Mouse (Mus musculus) macrophage (primary cell): ENCODE data around the gene Scamp1. TPM values are rescaled to one million over a fixed set of nuclear protein-coding genes. Genes with fewer than 3 reads are reported as not detected.

ENCODE experiments used
- H3K27ac ChIP-seq: fragments of 350-480 bp; formaldehyde crosslinking; 2 replicates; pipeline ENCODE4 v1.9.0; 2021
- H3K36me3 ChIP-seq: fragments of 350-480 bp; formaldehyde crosslinking; 2 replicates; pipeline ENCODE4 v1.9.0; 2021; ENCODE audit errors: inconsistent target
- H3K4me3 ChIP-seq: fragments of 350-480 bp; formaldehyde crosslinking; 2 replicates; pipeline ENCODE4 v1.9.0; 2021; ENCODE audit errors: inconsistent target
- H3K79me2 ChIP-seq: fragments of 350-480 bp; formaldehyde crosslinking; 2 replicates; pipeline ENCODE4 v1.9.0; 2021; ENCODE audit errors: inconsistent target
- WGBS: methylation state at CpG from one replicate; pipeline ENCODE4 v1.1.7; 2026; ENCODE audit warnings: inconsistent platforms; ENCODE audit not compliant: missing documents; 5-methylcytosine and 5-hydroxymethylcytosine counted together
- polyA plus RNA-seq: library from polyadenylated mRNA; stranded (reverse); fragments of 250-400 nt; gene quantifications from 3 replicates; pipeline ENCODE4 v1.2.4, GENCODE M21; 2018; ENCODE audit warnings: inconsistent platforms

Scamp1 gene
- polyA plus RNA-seq, 1 experiment from 2014 or later, result 21.9 TPM

DNA sequence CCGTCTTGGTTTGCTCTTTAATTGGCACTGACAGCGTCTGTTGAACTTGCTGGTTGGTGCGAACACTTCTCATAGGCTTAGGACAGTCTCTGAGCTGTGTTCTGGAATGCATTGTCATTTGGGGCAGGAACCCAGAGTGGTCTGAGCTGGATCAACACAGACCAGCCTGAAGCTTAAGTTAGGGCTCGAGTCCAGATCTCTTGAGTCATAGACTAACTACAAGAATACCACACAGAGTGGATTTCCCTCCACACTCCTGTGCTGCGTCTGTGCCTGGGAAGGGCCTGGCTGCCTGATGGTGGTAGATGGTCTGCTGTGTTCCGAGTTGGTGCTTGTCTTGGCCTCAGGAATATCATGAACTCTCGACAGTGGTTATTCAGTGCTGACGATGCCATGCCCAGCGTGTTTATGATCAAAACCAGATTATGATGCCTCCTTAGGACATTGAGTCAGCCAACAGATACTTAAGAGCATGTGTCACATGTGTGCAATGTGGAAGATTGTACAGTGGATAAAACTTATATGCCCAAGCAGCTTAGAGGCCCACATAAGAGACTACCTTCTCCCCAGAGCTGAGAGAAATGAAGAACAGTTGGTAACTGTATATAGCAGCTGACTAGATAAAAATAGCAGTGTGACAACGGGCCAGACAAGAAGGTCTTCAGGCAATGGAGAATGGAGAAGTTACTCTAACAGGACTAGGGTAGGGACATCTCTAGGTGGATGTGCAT, 100.8 kb downstream of the Scamp1 start:
- Histone ChIP-seq H3K27ac (peak overlapping the region; percentile 42), H3K4me3 (no peak overlapping the region), H3K36me3 (no peaks in the 10 kb centered on the region), H3K79me2 (peaks cover 100% of the 10 kb centered on the region)
- WGBS, result 55% methylated on average over 10 of the region's 10 CpGs

DNA sequence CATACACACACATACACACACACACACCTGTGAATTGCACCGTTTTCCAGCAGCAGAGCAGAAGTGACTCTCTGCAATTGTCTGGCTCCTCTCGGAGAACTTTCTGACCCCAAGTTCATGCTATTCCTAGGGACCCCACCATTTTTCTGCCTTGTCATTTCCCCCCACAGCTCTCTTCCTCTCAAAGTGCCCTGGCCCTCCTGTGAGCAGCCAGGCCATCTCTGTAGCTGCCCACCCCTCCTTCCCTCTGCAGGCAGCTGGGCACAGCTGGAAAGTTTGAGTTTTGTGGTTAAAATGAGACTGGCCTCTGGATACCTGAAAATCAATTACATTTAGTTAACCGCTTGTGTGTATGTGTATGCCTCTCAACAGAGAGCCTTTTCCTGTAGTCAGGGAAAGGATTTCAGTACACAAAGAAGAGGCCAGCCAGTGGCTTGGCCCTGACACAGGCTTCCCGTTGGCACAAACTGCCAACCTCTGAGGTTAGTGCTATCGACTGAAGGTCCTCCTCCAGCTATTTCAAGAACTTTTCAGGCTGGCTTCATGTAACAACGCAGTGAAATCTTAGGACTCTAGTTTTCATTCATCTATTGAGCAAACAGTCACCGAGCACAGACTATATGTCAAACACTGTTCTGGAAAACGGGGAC, 102.2 kb downstream of the Scamp1 start:
- Histone ChIP-seq H3K4me3 (no peak overlapping the region), H3K27ac (0 out of 2 replicates have a peak overlapping the region, but pooled peaks have one; percentile 1), H3K36me3 (peaks cover 9% of the 10 kb centered on the region; the same call in 1 of the 2 replicates), H3K79me2 (peaks cover 100% of the 10 kb centered on the region)
- 13% methylated on average over 8 of the region's 8 CpGs for WGBS

DNA sequence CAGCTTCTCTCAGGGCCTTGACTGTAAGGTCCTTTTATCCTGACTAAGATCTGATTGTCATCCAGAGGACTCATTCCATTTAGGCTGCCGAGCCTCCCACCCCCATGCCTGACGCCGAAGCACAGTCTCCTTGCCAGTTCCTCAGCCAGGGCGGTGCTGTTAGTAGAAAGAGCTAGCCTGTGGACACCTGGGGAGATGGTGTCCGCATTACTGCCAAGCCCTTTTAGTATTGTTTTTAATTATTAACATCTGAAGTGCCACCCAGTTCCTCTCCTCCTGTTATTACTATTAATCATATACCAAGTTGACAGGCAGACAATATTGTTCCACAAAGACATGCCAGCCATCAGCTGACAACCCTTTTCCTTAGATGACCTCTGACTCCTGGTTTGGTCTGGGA, 103.6 kb downstream of the Scamp1 start:
- 95% methylated on average over 5 of the region's 5 CpGs for WGBS
- Histone ChIP-seq H3K79me2 (peaks cover 100% of the 10 kb centered on the region), H3K36me3 (peaks cover 14% of the 10 kb centered on the region; the same call in 1 of the 2 replicates), H3K4me3 (no peak overlapping the region), H3K27ac (no peak overlapping the region)

DNA sequence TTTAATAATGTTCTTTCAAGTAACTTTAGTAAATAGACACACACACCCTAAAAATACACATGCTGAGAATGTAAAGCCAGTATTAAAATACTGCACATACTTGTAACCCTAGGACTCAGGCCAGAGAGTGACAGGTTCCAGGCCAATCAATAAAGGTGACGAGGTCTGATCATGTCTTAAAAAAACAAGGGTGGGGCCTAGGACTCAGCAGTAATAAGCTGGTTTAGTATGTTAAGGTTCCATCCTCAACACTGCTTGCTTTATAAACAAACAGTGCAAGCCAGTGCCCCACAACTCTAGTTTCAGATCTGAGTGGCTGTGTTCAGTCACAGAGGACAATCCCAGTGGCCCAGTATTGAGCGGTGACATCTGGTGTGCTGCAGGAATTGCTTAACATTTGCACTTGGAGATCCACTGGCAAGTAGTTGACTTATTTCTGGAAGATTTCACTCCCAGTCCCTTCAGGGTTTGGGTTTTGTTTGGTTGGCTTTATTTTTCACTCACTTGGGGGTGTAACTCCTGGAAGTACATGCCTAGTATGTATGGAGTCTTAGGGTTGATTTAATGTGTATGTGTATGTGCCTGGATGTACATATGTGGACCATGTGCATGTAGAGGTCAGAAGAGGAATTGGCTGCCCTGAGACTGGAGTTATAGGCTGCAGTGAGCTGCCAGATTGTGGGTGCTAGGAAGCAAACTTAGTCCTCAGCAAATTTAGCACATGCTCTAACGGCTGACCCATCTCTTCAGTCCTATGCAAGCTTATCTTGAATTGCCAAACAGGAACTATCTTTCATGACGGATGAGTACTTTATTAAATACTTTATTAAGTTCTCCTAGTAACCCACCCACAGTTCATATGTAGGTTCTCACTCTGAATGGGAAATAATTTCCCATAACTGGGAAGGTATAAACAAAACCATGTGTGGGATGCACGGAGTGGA, 104.9 kb downstream of the Scamp1 start:
- WGBS, result 64% methylated on average over 5 of the region's 5 CpGs
- Histone ChIP-seq H3K27ac (no peak overlapping the region; the same call in 1 of the 2 replicates), H3K4me3 (no peak overlapping the region), H3K79me2 (peaks cover 100% of the 10 kb centered on the region), H3K36me3 (peaks cover 14% of the 10 kb centered on the region; the same call in 1 of the 2 replicates)

DNA sequence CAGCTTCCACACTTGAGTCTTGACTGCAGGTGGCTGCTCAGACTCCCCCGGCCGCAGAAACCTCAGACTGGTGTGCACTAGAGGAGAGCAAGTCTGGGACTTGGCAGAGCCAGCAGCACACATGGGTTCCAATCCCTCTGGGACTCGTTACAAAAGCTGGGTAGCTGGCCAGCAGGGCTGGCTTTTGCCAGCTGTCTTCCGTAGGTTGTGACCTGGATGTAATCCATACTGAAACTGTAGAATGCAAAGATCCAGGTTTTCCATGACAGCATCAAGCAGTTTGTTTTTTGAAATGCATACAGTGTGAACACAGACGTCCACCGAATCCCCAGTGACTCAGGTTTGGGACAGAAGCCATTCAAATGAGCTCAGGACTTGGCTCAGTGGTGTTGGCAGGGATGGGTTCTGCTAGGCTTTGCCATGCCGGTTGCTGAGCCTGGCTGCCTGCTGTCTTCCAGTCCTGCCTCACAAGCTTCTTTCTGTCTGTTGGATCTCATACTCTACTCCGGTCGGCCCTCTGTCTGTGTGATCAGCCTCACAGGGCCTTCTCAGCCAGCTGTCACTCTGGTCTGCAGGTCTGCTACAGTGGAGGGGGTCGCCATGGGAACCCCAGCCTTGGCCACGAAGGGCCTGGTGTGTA, 107.1 kb downstream of the Scamp1 start:
- 87% methylated on average over 11 of the region's 11 CpGs for WGBS
- H3K27ac ChIP-seq, result no peak overlapping the region
- peaks cover 14% of the 10 kb centered on the region; the same call in 1 of the 2 replicates for H3K36me3 ChIP-seq
- peaks cover 96% of the 10 kb centered on the region for H3K79me2 ChIP-seq
- H3K4me3 ChIP-seq, result no peak overlapping the region

DNA sequence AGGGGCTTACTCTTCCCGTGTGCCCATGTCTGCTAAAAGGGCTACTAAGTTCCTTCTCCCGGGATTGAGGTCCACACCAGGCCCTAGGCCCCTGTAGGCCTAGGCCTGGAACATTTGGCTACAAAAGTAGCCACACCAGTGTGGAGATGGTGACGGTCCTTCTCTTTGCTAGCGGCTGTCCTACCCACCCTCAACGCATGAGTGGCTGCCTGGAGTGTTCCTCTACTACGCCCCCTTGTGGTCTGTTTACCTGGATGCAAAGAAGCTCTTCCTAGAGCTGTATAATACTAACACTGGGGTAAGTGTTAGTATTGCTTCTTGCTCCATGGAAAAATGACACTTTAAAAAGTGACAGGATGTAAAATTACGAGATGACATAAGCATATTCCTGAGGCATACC, 108.5 kb downstream of the Scamp1 start:
- Histone ChIP-seq H3K36me3 (peaks cover 14% of the 10 kb centered on the region; the same call in 1 of the 2 replicates), H3K79me2 (peaks cover 83% of the 10 kb centered on the region), H3K27ac (peak overlapping the region; percentile 92), H3K4me3 (peak overlapping the region; percentile 95)
- 36% methylated on average over 7 of the region's 7 CpGs for WGBS

DNA sequence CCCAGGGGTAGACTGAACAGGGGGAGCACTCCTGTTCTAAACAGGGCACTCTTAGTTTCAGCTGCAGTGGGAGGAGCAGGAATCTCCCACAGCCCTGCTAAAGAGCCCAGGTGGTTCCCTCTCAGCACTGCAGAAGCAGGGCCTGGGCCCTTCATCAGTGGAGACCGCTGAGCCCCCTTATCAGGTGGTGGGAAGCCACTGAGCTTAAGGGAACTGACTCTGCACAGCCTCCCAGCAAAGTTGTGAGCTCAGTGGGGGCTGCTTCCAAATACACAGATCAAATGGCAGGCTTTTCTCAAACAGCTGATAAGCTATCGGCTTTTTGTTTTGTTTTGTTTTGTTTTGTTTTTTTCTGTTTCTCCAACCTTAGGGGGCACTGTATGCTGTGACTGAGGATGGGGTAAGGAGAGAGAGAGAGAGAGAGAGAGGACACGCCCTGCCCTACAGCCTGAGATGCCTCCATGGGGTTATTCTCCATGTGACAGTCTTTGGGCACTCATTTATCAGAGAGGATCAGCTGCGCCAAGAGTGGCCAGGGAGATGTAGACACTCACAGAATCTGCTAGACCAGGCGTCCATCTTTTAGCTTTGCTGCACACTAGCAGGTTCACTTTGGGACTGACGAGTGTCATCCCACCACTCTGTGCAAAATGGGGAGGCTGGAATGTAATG, 110.1 kb downstream of the Scamp1 start:
- WGBS, result 23% methylated on average over 6 of the region's 6 CpGs
- Histone ChIP-seq H3K27ac (peak overlapping the region; percentile 92), H3K79me2 (peaks cover 66% of the 10 kb centered on the region), H3K36me3 (peaks cover 14% of the 10 kb centered on the region; the same call in 1 of the 2 replicates), H3K4me3 (peak overlapping the region; percentile 95)

DNA sequence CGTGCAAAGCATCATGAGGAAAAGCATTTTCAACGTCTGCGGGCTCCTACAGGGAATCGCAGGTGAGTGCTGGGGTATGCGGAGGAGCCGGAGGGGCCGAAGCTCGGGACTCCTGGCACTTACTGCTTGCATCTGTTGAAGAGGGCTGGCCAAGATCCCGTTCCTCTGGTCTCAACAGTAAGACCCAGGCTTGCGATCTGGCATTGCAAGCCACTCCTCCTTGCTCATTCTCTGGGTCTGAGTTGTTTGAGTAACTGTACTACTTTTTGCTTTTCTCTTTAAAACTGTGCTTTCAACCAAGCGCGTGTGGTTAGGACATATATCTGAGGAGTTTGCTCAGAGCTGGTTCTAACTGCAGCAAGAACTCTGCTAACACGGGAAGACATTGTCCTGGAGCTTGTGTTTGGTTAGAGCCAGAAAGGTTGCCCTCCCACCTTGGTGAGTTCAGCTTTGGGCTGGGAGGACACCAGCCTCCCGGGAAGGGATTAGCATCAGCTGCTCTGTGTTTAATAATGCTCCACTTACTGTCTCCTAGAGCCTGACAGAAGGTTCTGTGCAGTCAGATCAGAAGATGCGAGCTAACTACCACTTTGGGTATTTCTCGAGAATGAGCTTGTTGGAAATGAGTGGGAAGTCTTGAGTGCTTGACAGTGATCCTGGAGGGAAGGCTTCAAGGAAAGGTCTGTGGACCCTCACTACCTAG, 110.9 kb downstream of the Scamp1 start:
- 4% methylated on average over 16 of the region's 16 CpGs for WGBS
- peaks cover 58% of the 10 kb centered on the region for H3K79me2 ChIP-seq
- H3K4me3 ChIP-seq, result peak overlapping the region; percentile 95
- H3K27ac ChIP-seq, result peak overlapping the region; percentile 92
- peaks cover 14% of the 10 kb centered on the region; the same call in 1 of the 2 replicates for H3K36me3 ChIP-seq

DNA sequence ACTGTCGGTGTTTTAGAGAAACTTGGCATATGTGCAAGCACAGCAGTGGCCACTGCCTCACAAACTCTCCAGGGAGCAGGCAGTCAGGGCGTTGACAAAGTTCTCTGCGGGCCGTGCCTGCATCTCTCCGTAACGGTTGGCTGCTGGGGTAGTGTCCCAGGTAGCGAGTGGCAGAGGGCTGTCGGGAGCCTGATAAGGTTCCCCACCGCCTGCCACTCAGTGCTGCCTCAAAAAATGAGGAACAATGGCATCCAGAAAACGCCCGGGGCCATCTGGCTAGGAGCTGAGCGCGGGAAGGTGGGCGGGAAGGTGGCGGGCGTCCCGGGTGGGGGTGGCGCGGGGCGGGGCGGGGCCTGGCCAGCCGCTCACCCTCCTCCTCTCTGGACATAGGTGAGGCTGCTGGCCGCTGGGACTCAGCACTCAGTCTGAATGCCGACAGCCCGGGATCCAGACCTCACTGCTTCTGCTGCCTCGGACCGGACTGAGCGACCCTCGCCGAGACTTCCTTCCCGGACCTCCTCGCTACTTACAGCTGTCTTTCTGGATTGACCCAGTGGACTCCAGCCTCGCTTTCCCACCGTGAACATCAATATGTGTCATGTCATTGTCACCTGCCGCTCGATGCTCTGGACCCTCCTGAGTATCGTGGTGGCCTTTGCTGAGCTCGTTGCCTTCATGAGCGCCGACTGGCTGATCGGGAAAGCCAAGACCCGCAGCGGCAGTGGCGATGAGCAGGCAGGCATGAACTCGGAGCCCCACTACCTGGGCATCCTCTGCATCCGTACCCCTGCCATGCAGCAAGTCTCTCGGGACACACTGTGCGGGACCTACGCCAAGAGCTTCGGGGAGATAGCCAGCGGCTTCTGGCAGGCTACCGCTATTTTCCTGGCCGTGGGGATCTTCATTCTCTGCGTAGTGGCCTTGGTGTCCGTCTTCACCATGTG, 111.8 kb downstream of the Scamp1 start:
- Histone ChIP-seq H3K79me2 (peaks cover 50% of the 10 kb centered on the region), H3K4me3 (peak overlapping the region; percentile 95), H3K27ac (peak overlapping the region; percentile 92), H3K36me3 (peaks cover 6% of the 10 kb centered on the region; the same call in 1 of the 2 replicates)
- 1% methylated on average over 55 of the region's 55 CpGs for WGBS

DNA sequence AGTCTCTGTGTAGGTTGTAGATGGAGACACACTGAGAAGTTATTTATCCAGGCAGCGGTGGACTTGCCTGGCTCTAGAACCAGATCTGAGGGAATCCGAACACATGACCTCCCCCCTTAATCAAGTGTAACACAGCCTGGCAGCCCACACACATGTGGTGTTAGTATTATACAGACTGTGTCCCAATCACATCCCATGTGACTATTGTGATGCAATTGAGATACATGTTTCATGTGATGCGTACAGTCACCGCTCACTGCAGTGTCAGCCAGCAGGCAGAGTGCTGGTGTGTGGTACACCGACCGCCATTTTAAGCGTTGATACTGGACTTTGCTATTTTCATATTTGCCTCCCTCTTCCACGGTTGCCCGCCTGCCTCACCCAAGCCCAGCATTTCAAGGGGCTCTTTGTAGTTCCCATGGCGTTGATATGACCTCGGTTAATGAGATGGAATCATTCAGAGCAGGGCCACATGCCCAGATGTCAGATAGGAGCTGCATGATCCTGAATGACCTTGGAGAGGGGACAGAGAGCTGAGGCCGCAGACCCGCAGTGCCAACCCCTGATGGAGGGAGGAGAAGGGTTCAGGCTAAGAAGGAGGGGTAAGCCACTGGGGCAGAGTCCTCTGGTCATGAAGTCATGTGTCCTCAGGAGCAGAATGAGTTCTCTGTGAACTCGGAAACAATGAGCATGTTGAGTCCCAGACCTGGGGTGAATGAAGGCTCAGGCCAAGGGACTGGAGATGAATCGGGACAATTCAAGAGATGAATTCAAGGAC, 112.9 kb downstream of the Scamp1 start:
- Histone ChIP-seq H3K4me3 (no peak overlapping the region), H3K27ac (peak overlapping the region; percentile 92), H3K79me2 (peaks cover 38% of the 10 kb centered on the region), H3K36me3 (peaks cover 3% of the 10 kb centered on the region; the same call in 1 of the 2 replicates)
- WGBS, result 96% methylated on average over 15 of the region's 15 CpGs

DNA sequence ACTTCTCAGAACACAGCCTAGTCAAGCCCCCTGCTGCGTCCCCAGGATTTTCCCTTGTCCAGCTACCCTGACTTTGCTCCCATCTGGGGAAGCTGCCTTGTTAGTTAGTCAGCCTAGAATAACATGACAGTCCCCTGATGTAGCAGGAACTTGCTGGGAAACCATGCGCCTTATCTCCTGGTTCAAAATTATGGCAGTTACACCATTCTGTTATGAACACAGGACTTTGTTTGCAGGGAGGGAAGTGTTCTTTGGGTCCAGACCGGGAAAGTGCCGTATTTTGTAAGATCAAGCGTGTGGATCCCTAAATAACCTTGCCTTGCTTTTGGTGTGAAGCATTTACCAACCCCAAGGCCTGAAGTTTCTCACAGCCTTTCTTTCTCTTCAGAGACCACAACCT, 114.0 kb downstream of the Scamp1 start:
- Histone ChIP-seq H3K4me3 (no peak overlapping the region), H3K36me3 (no peaks in the 10 kb centered on the region), H3K79me2 (peaks cover 27% of the 10 kb centered on the region), H3K27ac (peak overlapping the region; percentile 92)
- WGBS, result 81% methylated on average over 5 of the region's 5 CpGs
